Mouse (Mus musculus): Measurements from ENCODE around the gene Gm45716.

- no peak for TF ChIP-seq POLR2A (IDR thresholded peaks at IDR 0.05; ENCODE audit: low read depth, low read length)
- TF ChIP-seq CTCF (IDR thresholded peaks at IDR 0.05; ENCODE audit: extremely low read depth, insufficient read length, insufficient replicate concordance, low read depth, low read length), result no peak
These were observed 9.2 kb downstream of the Gm45716 start for GRCm38 (mm10) chr11:90196521-90197215.
